Mouse (Mus musculus): Measurements from ENCODE around the gene Gm10300.

- TF ChIP-seq POLR2A (IDR thresholded peaks at IDR 0.05; ENCODE audit: low read depth, low read length) = no peak
- no peak for TF ChIP-seq EP300 (IDR thresholded peaks at IDR 0.05; ENCODE audit: low read length)
- no peak for TF ChIP-seq CTCF (conservative IDR thresholded peaks at IDR 0.05 in 1 of 2, IDR thresholded peaks at IDR 0.05 in 1 of 2; ENCODE audit: low read depth in 2 of 2, low read length in 2 of 2)
- TF ChIP-seq RCOR1 (conservative IDR thresholded peaks at IDR 0.05; ENCODE audit: low read depth, low read length) = no peak
- no peak for TF ChIP-seq ZNF384 (IDR thresholded peaks at IDR 0.05; ENCODE audit: low read depth, low read length)
- TF ChIP-seq MYC (IDR thresholded peaks at IDR 0.05; ENCODE audit: low read depth, low read length) = no peak
- no peak for TF ChIP-seq IRF4 (IDR thresholded peaks at IDR 0.05; ENCODE audit: low read depth, low read length)
- no peak for TF ChIP-seq JUND (conservative IDR thresholded peaks at IDR 0.05; ENCODE audit: low read depth, low read length)
- no peak for TF ChIP-seq HCFC1 (IDR thresholded peaks at IDR 0.05; ENCODE audit: low read depth, low read length)
- no peak for TF ChIP-seq ZKSCAN1 (IDR thresholded peaks at IDR 0.05; ENCODE audit: borderline replicate concordance, low read depth, low read length)
- no peak for TF ChIP-seq MAX (IDR thresholded peaks at IDR 0.05; ENCODE audit: low read length)
- no peak for TF ChIP-seq USF1 (IDR thresholded peaks at IDR 0.05; ENCODE audit: low read depth, low read length)
Observed at GRCm38 (mm10) chr4:132080492-132080983, 6.0 kb downstream of the Gm10300 start.

Measured in CH12.LX (cell line).